Mouse (Mus musculus) left cerebral cortex, adult 2 months (tissue): ENCODE measurements around the gene Cep57l1. TPM values are rescaled to one million over a fixed set of nuclear protein-coding genes. Genes with fewer than 3 reads are reported as not detected.

ENCODE experiments used
- DNase-seq, 2 experiments: peaks; one replicate each; pipeline ENCODE4 v3.0.0; 2021 to 2022; ENCODE audit warnings: low spot score in 2 of 2, mixed read lengths in 1 of 2; ENCODE audit errors: extremely low spot score in 1 of 2
- H3K27ac ChIP-seq: fragments of 200-600 bp; 2 replicates; pipeline ENCODE4 v1.8.1; 2022
- H3K4me3 ChIP-seq: fragments of 200-600 bp; 2 replicates; pipeline ENCODE4 v1.8.1; 2022
- CTCF ChIP-seq: fragments of 200-600 bp; IDR thresholded peaks from 2 replicates; pipeline ENCODE4 v1.8.1; 2022; ENCODE audit warnings: antibody characterized with exemption, mild to moderate bottlenecking, moderate library complexity
- intact Hi-C: fragments of 180-260 bp; cut with DNase I; formaldehyde crosslinking; loops from one replicate; pipeline ENCODE4 v1.15.1; 2025
- total RNA-seq, 2 experiments: library from RNA; stranded (reverse); gene quantifications; 2 replicates each; pipeline ENCODE4 v1.2.3; 2021

Cep57l1 gene
- total RNA-seq, 2 experiments from 2014 or later: 5.3 to 7.5 TPM

DNA sequence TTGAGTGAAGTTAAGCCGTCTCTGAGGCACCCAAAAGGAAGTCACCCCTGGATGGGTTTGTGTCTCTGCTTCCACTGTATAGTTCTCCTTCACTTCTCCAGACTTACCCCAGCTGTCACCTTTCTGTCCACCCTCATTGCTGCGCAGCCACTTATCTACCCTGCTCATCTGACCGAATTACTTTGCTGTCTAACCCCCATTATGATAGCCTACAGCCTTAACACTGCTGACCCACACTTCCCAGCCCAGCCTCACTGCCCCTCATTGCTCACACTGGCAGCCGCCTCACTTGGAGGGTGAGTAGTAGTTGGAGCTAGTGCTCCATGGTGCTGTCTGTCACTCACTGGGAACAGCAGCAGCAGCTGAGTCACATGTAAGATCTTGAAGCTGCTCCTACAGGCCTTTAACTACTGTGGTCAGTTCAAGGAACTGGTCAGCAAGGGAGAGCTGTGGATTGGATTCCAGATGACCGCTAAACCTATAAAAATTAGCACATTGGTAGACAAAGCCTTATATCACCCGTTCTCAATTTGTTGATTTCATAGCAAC, 4.7 kb upstream of the Cep57l1 start:
- intact Hi-C loops: loop anchor here (5.0 to 10.0 kb wide), 2 partner anchors 292 to 950 kb away; partner anchors contain the start of gene Sec63
- Histone ChIP-seq H3K27ac (no peak overlapping the region), H3K4me3 (no peak overlapping the region)
- no peak for TF ChIP-seq CTCF
- DNase-seq: no peak

DNA sequence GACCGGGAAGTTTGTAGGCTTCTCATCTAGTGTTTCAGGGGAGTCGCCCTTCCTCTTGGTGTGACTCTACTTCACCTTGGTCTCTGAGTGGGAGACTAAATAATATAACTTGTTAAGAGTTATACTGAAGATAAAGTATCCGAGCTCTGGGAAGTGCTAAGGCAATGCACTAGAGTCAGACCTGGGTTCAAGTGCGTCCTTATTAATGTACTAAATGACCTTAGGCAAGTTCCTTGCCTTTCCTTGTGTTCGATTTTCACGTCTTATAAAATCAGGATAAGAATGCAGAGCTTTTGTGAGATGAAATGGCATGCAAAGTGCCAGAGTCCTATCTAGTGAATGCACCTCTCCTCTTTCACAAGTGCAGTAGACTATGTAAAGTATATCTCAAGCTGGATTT, 2.9 kb upstream of the Cep57l1 start:
- H3K27ac ChIP-seq: no peak overlapping the region
- H3K4me3 ChIP-seq: peak overlapping the region; percentile 87
- no peak for DNase-seq
- intact Hi-C loops: loop anchor here (5.0 to 10.0 kb wide), 2 partner anchors 290 to 952 kb away; partner anchors contain the start of gene Sec63
- no peak for TF ChIP-seq CTCF

DNA sequence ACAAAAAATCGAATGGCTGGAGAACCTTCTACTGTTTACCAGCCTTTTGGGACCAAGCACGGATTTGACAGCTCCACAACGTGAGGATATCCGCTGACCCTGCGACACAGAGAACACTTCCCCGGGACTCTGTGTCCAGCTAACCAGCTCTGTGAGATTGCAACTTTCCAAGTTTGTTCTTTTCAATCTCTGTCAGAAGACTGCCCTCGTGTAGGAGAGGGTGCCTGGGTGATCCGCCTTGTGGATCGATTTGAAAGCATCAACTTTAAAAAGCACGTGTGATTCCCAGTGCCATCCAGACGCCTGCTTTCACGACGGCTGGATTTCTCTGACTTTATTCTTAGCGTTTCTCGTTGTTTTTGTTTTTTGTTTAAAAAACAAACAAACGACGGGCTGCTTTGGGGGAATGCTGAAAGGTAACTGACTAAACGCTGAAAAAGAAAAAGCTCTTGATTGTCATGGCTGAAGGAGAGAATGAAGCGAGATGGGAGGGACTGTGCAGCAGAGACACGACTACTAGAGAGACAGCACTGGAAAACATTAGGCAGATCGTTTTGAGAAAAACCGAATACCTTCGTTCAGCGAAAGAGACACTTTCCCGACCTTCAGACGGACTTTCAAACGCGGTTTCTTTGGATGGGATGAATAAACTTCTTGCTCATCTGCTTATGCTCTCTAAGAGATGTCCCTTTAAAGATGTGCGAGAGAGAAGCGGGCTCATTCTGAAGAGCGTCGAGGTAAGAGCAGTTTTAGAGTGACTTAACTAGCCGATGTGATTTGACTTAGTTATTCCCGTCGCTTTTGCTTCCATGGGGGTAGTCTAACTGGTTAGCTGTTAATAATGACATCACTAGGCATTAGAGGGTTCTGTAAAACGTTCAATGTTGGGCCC, 1.1 kb upstream of the Cep57l1 start:
- DNase-seq: no peak
- intact Hi-C loops: loop anchor here (5.0 to 10.0 kb wide), 2 partner anchors 289 to 954 kb away; partner anchors contain the start of gene Sec63
- no peak; the same call in 1 of the 2 replicates for TF ChIP-seq CTCF
- Histone ChIP-seq H3K4me3 (peak overlapping the region; percentile 87), H3K27ac (peak overlapping the region; percentile 96)

DNA sequence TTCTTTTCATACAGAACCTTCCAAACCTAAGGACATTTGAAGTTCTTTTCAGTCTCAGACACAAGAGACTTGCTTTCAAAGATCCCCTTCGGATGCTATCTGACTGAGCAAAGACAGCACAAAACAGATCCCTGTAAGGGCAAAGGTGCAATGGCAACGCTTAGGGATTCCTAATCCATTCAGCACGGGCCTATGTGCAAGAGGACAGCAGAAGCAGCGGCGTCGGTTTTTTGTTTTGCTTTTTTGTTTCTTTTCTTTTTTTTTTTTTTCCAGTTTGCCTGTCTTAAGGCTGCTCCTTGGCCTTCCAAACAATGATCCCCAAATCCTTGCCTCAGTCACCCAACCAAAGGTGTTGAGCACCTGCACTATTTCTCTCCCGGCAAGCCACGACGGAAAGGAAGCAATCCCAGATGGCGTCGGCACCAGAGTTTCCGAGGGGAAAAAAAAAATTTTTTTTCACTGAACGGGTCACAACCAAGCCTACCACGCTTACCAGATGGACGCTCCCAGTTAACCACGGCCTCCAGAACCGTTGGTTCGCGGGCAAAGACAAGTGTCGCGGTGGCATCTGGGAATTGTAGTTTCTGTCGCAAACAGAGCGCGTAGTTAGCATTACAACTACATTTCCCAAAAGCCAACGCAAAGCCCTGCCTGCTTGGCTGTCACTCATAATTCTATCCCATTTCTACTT, 446 bp downstream of the Cep57l1 start:
- DNase-seq: peak; percentile 83 to 86
- no peak for TF ChIP-seq CTCF
- peak overlapping the region; percentile 87 for H3K4me3 ChIP-seq
- H3K27ac ChIP-seq: peak overlapping the region; percentile 96
- intact Hi-C loops: loop anchor here (1.0 kb wide), 1 partner anchor 468 kb away; no protein-coding TSS in a partner anchor

DNA sequence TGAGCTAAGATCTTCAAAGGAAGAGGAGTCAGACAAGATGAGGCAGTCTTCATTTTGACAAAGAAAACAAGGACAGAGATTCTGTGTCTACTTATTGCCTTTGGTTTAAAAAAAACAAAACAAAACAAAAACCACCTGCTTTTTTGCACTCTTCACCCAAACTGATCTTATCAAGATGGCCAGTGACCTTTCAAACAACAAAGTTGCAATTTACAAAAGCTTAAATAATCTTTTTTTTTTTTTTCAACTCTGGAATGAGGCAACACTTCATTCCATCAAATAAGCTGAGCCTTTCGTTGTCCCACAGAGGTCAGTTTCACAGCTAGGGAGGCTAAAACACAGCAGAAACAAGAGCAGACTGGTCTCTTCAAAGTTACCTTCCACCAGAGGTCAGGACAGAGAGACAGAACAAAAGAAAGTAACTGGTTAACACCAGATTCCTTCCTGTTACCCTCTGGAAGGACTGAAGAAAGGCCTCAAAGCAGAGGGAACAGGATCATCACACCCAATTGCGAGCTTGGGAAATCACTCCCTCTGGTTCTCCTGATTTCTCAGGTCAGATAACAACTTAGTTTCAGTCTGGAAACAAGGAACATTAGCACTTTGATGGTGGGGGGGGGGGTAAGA, 3.8 kb downstream of the Cep57l1 start:
- no peak for DNase-seq
- intact Hi-C loops: no loop called here
- no peak overlapping the region for H3K4me3 ChIP-seq
- no peak overlapping the region for H3K27ac ChIP-seq
- TF ChIP-seq CTCF: no peak

DNA sequence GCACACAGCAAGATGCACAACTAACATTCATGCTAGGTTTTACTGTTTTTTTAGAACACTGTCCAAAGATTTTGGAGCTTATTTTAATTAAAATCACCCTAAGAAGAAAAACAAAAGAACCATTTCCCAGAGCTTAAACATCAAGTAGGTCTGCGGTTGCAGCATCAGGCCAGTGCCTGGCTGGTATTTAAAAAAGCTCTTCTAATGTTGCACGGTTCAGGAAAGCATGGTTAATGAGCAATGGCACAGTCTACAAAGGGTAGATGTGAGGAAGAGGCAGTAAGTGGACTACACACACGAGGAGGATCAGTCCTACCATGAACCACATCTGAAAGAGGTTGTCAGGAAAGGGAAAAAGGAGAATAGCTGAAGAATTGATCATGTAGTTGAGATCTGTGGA, 5.0 kb downstream of the Cep57l1 start:
- no peak overlapping the region for H3K27ac ChIP-seq
- H3K4me3 ChIP-seq: no peak overlapping the region
- no peak for DNase-seq
- TF ChIP-seq CTCF: no peak
- intact Hi-C loops: no loop called here

DNA sequence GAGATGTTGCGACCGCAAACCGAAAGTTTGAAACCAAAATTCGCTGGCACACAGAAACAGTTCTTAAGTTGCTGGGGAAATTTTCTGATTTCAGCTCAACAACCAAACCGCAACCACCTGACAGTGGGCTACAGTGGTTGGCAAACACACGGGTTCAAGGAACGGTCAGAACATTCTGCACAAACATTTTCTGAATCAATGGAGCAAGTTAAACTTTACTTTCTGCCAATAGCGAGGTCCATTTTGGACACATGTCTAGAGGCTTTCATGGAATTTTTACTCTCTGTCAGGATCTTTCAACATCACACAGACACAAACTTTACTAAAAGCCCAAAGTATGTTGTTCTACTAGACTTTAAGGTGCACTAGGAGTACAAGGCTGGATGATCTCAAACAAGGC, 6.2 kb downstream of the Cep57l1 start:
- intact Hi-C loops: no loop called here
- H3K4me3 ChIP-seq: no peak overlapping the region

DNA sequence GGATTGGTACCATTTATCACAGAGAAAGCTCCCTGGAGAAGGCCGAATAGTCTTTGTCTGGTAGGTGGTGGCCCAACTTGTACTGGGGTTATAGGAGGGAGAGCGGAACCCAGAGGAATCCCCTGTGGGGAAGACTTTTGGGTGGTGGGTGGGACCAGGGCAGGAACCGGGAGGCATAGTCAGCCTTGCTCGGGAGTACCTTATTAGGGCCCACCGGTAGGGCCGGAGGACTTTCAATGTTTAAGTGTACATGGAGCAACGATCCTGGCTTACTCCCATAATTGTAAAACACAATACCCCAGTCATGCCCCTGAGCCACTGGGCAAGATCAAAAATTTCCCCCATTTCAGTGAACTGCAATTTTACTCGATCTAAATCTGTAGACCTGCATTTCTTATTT, 12.4 kb downstream of the Cep57l1 start:
- H3K4me3 ChIP-seq: no peak overlapping the region
- H3K27ac ChIP-seq: no peak overlapping the region
- no peak for TF ChIP-seq CTCF
- intact Hi-C loops: no loop called here
- DNase-seq: no peak

More for the DNA sequence above, 6.2 kb downstream of the Cep57l1 start:
- no peak for TF ChIP-seq CTCF
- no peak for DNase-seq
- no peak overlapping the region for H3K27ac ChIP-seq

DNA sequence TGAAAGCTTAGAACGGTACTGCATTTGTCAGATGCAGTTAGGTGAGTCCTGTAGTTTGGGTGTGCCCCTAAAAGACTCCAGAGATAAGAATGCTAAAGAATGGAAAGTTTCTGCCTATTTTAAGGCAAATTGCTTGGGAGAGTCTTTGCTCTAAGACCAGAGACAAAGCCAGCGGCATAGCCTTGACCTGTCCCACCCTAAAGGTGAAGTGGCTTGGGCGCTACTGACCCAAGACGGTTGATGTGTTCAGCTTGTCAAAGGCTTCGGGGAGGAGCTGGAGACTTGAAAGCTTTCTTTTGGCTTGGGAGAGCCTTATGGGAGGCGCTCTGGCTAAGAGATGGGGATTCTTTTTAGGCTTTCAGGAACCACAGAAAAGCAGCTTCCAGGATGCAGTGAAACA, 17.3 kb downstream of the Cep57l1 start:
- H3K27ac ChIP-seq: no peak overlapping the region
- no peak overlapping the region for H3K4me3 ChIP-seq
- no peak for TF ChIP-seq CTCF
- no peak for DNase-seq
- intact Hi-C loops: no loop called here

DNA sequence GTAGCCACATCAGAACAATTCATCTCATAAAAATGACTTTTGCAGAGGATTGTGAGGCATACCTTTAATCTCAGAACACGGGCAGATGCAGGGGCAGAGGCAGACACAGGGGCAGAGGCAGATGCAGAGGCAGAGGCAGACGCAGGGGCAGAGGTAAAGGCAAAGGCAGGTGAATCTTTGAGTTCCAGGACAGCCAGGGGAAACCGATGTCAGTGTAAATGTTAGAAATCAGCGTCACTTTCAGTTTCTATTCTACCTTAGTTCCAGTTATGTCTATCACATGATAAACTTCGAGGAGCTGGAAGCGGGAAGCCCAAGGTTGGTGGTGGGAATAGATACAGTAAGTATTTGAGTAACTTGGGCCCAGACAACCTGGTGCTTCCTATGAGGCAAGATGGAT, 42.4 kb downstream of the Cep57l1 start:
- TF ChIP-seq CTCF: no peak
- Histone ChIP-seq H3K4me3 (no peak overlapping the region), H3K27ac (no peak overlapping the region)
- DNase-seq: no peak
- intact Hi-C loops: no loop called here

DNA sequence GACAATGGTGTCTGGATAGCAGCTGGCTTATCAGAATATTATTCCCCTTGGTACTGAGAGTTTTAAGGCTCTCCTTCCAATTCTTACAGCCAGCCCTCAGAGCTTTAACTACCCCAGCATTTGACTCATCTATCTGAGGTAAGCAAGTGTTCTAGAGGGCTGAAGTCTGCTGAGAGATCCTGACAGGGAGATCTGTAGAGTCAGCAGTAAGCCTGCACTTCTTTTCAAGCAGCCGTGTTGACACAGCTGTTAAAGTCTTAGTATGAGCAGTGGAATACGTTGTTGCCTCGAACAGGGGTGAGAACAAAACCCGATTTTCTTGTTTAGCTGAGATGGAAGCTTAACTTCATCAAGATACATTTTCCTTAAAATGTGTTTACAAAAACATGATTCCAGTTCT, 43.4 kb downstream of the Cep57l1 start:
- no peak for TF ChIP-seq CTCF
- intact Hi-C loops: no loop called here
- no peak for DNase-seq
- Histone ChIP-seq H3K4me3 (no peak overlapping the region), H3K27ac (no peak overlapping the region)
